Mouse (Mus musculus) erythroblast, embryonic 14.5 days (primary cell): ENCODE data around the gene 1700020L24Rik. TPM values are rescaled to one million over a fixed set of nuclear protein-coding genes. Genes with fewer than 3 reads are reported as not detected.

Experiments
- H3K27me3 ChIP-seq: 2 replicates; pipeline ENCODE4 v1.6.1; 2012; ENCODE audit warnings: inconsistent platforms; ENCODE audit not compliant: control insufficient read depth
- H3K36me3 ChIP-seq: 2 replicates; pipeline ENCODE4 v1.6.1; 2012; ENCODE audit warnings: mild to moderate bottlenecking, inconsistent platforms; ENCODE audit not compliant: control insufficient read depth
- H3K4me1 ChIP-seq: 2 replicates; pipeline ENCODE4 v1.6.1; 2012; ENCODE audit warnings: inconsistent platforms; ENCODE audit not compliant: control insufficient read depth
- H3K4me3 ChIP-seq: replicated peaks from 2 replicates; pipeline ENCODE3; 2012; ENCODE audit warnings: moderate library complexity, mild to moderate bottlenecking, inconsistent platforms
- H3K9me3 ChIP-seq: 2 replicates; pipeline ENCODE4 v1.6.1; 2012; ENCODE audit warnings: low read length, inconsistent platforms, mixed read lengths; ENCODE audit not compliant: control insufficient read depth
- GATA1 ChIP-seq: IDR thresholded peaks from 2 replicates; pipeline ENCODE4 v1.6.1; 2012; ENCODE audit warnings: low read length, inconsistent platforms, mixed read lengths
- TAL1 ChIP-seq: IDR thresholded peaks from 3 replicates; pipeline ENCODE4 v1.6.1; 2012; ENCODE audit warnings: low read length, inconsistent platforms, mixed read lengths
- polyA plus RNA-seq: library from polyadenylated mRNA; stranded (reverse); fragments of >175 nt; gene quantifications from 2 replicates; pipeline ENCODE4 v1.2.3, GENCODE M21; 2012

The 1700020L24Rik gene
- polyA plus RNA-seq, 1 experiment = not detected

GRCm38 (mm10) chr11:83409792-83410291 is 27.6 kb upstream of the 1700020L24Rik start:
- no peaks in the 10 kb centered on the region for H3K9me3 ChIP-seq
- TF ChIP-seq TAL1 = no peak
- no peak for TF ChIP-seq GATA1
- no peaks in the 10 kb centered on the region for H3K36me3 ChIP-seq
- H3K4me1 ChIP-seq = no peaks in the 10 kb centered on the region
- H3K27me3 ChIP-seq = peaks cover 58% of the 10 kb centered on the region
- H3K4me3 ChIP-seq = peak overlapping the region; percentile 36

DNA sequence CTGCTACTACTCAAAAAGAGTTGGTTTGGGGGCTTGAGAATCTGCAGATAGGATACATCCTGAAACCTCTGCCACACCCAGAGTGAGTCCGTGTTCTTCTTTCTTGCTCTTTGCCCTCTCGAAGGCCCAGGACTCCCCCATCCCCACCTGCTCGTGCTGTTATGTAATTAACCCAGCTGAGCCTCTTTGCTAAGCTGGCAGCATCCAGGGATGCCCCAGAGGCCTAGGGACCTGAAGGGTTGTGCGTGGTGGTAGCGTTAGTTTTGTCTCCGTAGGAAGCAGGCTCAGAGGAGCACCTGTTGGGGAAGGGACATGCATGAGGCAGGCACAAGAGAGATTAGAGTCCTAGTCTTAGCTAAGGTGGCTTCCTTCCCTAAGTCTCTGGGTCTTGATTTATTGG is 27.0 kb upstream of the 1700020L24Rik start:
- no peaks in the 10 kb centered on the region for H3K4me1 ChIP-seq
- no peaks in the 10 kb centered on the region for H3K9me3 ChIP-seq
- H3K27me3 ChIP-seq = peaks cover 58% of the 10 kb centered on the region
- H3K4me3 ChIP-seq = no peak overlapping the region
- TF ChIP-seq TAL1 (no peak), GATA1 (no peak)
- H3K36me3 ChIP-seq = no peaks in the 10 kb centered on the region

DNA sequence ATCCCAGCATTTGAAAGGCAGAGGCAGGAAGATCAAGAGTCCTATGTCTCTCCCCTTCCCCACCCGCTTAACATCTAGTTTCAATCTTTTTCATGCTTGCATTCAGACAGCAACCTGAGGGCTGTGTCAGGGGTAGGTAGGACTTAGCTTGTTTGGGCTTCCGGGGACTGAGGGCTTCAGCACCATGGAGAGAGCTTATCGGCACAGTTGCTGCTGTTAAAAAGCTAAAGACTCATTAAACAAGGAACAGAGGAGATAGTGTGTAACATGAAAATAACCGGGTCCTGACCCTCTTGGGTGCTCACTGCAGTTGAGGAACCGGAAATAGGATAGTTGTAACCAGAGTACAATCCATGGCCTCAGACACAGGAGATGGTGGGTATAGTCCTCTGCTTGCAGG is 20.4 kb upstream of the 1700020L24Rik start:
- Histone ChIP-seq H3K36me3 (no peaks in the 10 kb centered on the region), H3K9me3 (peaks cover 2% of the 10 kb centered on the region; the same call in 1 of the 2 replicates), H3K27me3 (peaks cover 35% of the 10 kb centered on the region), H3K4me1 (peaks cover 3% of the 10 kb centered on the region), H3K4me3 (no peak overlapping the region)
- TF ChIP-seq GATA1 (no peak), TAL1 (no peak)

DNA sequence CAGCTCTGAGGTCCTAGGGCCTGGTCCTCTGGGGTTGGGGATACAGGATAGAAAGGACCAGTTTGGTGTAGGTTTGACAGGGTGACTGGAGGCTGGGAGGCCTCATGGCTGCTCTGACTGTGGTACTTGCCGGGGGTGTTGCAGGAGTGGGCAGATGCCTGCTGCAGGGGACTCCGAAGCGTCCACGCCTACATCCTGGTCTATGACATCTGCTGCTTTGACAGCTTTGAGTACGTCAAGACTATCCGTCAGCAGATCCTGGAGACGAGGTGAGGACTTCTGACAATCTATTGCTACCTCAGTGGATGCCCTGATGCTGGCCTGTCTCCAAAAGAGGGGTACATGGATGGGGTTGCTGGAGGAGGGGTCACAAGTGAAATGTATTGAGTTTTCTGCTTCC is 19.8 kb upstream of the 1700020L24Rik start:
- Histone ChIP-seq H3K4me3 (no peak overlapping the region), H3K36me3 (no peaks in the 10 kb centered on the region), H3K4me1 (peaks cover 3% of the 10 kb centered on the region), H3K9me3 (peaks cover 2% of the 10 kb centered on the region; the same call in 1 of the 2 replicates), H3K27me3 (peaks cover 33% of the 10 kb centered on the region)
- no peak for TF ChIP-seq GATA1
- TF ChIP-seq TAL1 = no peak

GRCm38 (mm10) chr11:83418566-83418965 is 18.9 kb upstream of the 1700020L24Rik start:
- H3K4me1 ChIP-seq = peaks cover 3% of the 10 kb centered on the region
- H3K9me3 ChIP-seq = peaks cover 2% of the 10 kb centered on the region; the same call in 1 of the 2 replicates
- no peaks in the 10 kb centered on the region for H3K36me3 ChIP-seq
- H3K4me3 ChIP-seq = no peak overlapping the region
- peaks cover 33% of the 10 kb centered on the region for H3K27me3 ChIP-seq
- TF ChIP-seq TAL1 = no peak
- no peak for TF ChIP-seq GATA1

DNA sequence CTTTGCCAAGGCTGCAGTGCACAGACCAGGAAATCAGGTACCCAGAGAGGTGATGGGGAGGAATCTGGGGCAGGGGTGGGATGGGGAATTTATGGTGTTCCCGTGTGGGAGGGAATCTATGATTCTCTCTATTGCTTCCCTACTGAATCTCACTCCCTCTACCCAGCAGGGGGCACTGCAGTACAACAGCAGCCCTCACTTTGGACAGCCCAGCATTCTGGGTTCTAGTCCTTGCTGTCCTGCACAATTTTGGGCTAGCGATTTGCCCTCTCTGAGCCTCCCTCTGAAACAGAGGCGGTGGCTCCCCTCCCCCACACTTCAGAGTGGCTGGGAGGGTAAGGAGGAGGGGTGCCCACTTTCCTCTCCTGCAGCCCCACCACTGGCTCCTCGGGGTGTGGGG is 17.1 kb upstream of the 1700020L24Rik start:
- Histone ChIP-seq H3K27me3 (peaks cover 33% of the 10 kb centered on the region), H3K36me3 (no peaks in the 10 kb centered on the region), H3K4me1 (peaks cover 3% of the 10 kb centered on the region), H3K4me3 (no peak overlapping the region), H3K9me3 (peaks cover 2% of the 10 kb centered on the region; the same call in 1 of the 2 replicates)
- TF ChIP-seq GATA1 = no peak
- no peak for TF ChIP-seq TAL1

- Histone ChIP-seq H3K36me3 (no peaks in the 10 kb centered on the region), H3K4me1 (peaks cover 3% of the 10 kb centered on the region), H3K27me3 (peaks cover 42% of the 10 kb centered on the region), H3K4me3 (no peak overlapping the region), H3K9me3 (peaks cover 2% of the 10 kb centered on the region; the same call in 1 of the 2 replicates)
- TF ChIP-seq GATA1 (no peak), TAL1 (no peak)
These were observed 16.2 kb upstream of the 1700020L24Rik start for GRCm38 (mm10) chr11:83421305-83421704.

DNA sequence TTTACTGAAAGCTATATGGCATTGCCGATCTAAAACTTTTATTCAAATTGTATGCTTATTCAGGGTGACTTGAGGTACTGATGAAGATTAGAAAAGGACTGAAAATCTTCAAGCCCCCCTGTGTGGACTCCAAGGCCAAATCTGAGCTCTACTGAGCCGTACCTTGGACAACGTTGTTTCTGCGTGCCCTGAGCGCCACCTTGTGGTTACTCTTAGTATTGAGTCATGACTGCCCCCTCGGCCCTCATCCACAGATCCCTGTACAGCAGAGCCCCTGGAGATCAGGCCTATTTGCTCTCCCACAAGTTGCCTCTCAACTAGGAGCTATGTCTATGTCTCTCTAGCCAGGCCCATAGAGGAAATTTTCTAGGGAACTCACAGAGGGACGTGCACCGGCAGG is 12.8 kb upstream of the 1700020L24Rik start:
- Histone ChIP-seq H3K36me3 (no peaks in the 10 kb centered on the region), H3K4me3 (no peak overlapping the region), H3K27me3 (peaks cover 51% of the 10 kb centered on the region), H3K4me1 (no peaks in the 10 kb centered on the region; the same call in 1 of the 2 replicates), H3K9me3 (no peaks in the 10 kb centered on the region)
- TF ChIP-seq TAL1 (no peak), GATA1 (no peak)

GRCm38 (mm10) chr11:83426964-83427363 is 10.5 kb upstream of the 1700020L24Rik start:
- no peaks in the 10 kb centered on the region; the same call in 1 of the 2 replicates for H3K4me1 ChIP-seq
- no peak overlapping the region for H3K4me3 ChIP-seq
- no peaks in the 10 kb centered on the region for H3K9me3 ChIP-seq
- TF ChIP-seq TAL1 (no peak), GATA1 (no peak)
- H3K36me3 ChIP-seq = no peaks in the 10 kb centered on the region
- H3K27me3 ChIP-seq = peaks cover 51% of the 10 kb centered on the region

DNA sequence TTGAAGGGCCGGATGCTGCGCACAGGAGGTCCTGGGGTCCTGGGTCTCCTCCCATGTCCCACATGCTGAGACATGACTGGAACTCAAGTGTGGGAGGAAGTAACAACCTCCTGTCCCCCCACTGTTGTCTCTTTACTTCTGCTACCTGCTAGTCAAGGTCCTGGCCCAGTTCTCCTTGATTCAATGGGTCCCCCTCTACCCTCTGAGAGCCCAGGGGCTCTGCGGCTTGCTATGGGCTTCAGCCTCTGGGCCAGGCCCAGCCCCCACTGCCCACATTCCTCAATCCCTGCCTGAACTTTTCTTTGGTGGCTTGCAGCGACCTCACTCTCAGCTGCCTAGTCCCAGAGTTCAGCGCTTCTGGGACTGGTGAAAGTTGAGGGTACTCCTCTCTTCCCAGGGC is 8.1 kb upstream of the 1700020L24Rik start, which contains the start of gene Gas2l2:
Gene Gas2l2 (minus strand): TSS at position 101 of the 400 bp plus-strand sequence.
- Histone ChIP-seq H3K27me3 (peaks cover 50% of the 10 kb centered on the region), H3K4me1 (no peaks in the 10 kb centered on the region; the same call in 1 of the 2 replicates), H3K4me3 (no peak within 1 kb of the TSS), H3K36me3 (no peaks in the 10 kb centered on the region), H3K9me3 (no peaks in the 10 kb centered on the region)
- TF ChIP-seq TAL1 = no peak
- TF ChIP-seq GATA1 = no peak
